Mouse (Mus musculus) ES-E14 (cell line): ENCODE data around the gene Shoc2. TPM values are rescaled to one million over a fixed set of nuclear protein-coding genes. Genes with fewer than 3 reads are reported as not detected.

ENCODE experiments used
- DNase-seq: peaks from one replicate; pipeline ENCODE4 v3.0.0-alpha.2; 2013; ENCODE audit warnings: low read depth, low spot score
- H3K27ac ChIP-seq: 2 replicates; pipeline ENCODE4 v1.5.1; 2012; ENCODE audit warnings: low read depth, mild to moderate bottlenecking, low read length, moderate library complexity, mixed read lengths; ENCODE audit not compliant: poor library complexity, insufficient read depth, severe bottlenecking
- H3K36me3 ChIP-seq: 2 replicates; pipeline ENCODE4 v1.6.1; 2012; ENCODE audit warnings: mild to moderate bottlenecking, low read length, moderate library complexity, mixed read lengths; ENCODE audit not compliant: control insufficient read depth, poor library complexity, insufficient read depth, severe bottlenecking
- H3K4me1 ChIP-seq, 2 experiments: fragments of 150-350 bp in 1 of 2; sonication (generic) in 1 of 2; 2 replicates each; pipeline ENCODE4 v1.6.1; 2012; ENCODE audit warnings: low read length in 2 of 2, mild to moderate bottlenecking in 1 of 2, mixed read lengths in 1 of 2; ENCODE audit not compliant: control insufficient read depth in 2 of 2, insufficient read depth in 2 of 2, poor library complexity in 1 of 2
- H3K4me3 ChIP-seq, 2 experiments: fragments of 150-350 bp in 1 of 2; sonication (generic) in 1 of 2; 2 replicates each; pipeline ENCODE4 v1.5.1; 2012; ENCODE audit warnings: low read length in 2 of 2, low read depth in 1 of 2, mild to moderate bottlenecking in 1 of 2, mixed read lengths in 1 of 2; ENCODE audit not compliant: insufficient read depth in 1 of 2, poor library complexity in 1 of 2, severe bottlenecking in 1 of 2
- H3K9ac ChIP-seq: 2 replicates; pipeline ENCODE4 v1.6.1; 2012; ENCODE audit warnings: low read depth, mild to moderate bottlenecking, low read length, mixed read lengths; ENCODE audit not compliant: poor library complexity, insufficient read depth, severe bottlenecking
- H3K9me3 ChIP-seq: fragments of 150-350 bp; sonication (generic); 2 replicates; pipeline ENCODE4 v1.6.1; 2012; ENCODE audit warnings: low read depth, mild to moderate bottlenecking, low read length; ENCODE audit not compliant: control insufficient read depth, insufficient read depth
- CHD2 ChIP-seq: IDR thresholded peaks from 2 replicates; pipeline ENCODE4 v1.6.1; 2014; ENCODE audit warnings: mild to moderate bottlenecking, low read depth, low read length, inconsistent platforms
- HCFC1 ChIP-seq: IDR thresholded peaks from 2 replicates; pipeline ENCODE4 v1.6.1; 2012; ENCODE audit warnings: low read length, inconsistent platforms, borderline replicate concordance; ENCODE audit not compliant: insufficient read depth
- MAFK ChIP-seq: IDR thresholded peaks from 2 replicates; pipeline ENCODE4 v1.6.1; 2014; ENCODE audit warnings: mild to moderate bottlenecking, low read depth, low read length, inconsistent platforms; ENCODE audit not compliant: insufficient read depth
- ZC3H11A ChIP-seq: IDR thresholded peaks from 2 replicates; pipeline ENCODE4 v1.6.1; 2012; ENCODE audit warnings: low read depth, mild to moderate bottlenecking, inconsistent platforms, low read length, borderline replicate concordance
- ZNF384 ChIP-seq: IDR thresholded peaks from 2 replicates; pipeline ENCODE4 v1.6.1; 2012; ENCODE audit warnings: low read depth, low read length, inconsistent platforms
- in situ Hi-C, 2 experiments: fragments of 600-800 bp; cut with MboI; formaldehyde crosslinking; loops; one replicate each; pipeline ENCODE4 v1.15.1; 2025; ENCODE audit warnings: low sequenced_read_pairs in 2 of 2, inconsistent platforms in 1 of 2; ENCODE audit not compliant: unreplicated experiment in 2 of 2
- total RNA-seq: library from RNA; depleted of rRNA; stranded (reverse); fragments of 300-350 nt; gene quantifications from 2 replicates; pipeline ENCODE4 v1.2.3, GENCODE M21; 2012; rRNA removed

Shoc2 gene
- total RNA-seq, 1 experiment, result 26.6 TPM

GRCm38 (mm10) chr19:54076362-54077349 lies 132.6 kb downstream of the Shoc2 start:
- Histone ChIP-seq H3K4me3 (no peak overlapping the region), H3K9ac (no peak overlapping the region), H3K9me3 (no peaks in the 10 kb centered on the region), H3K27ac (no peak overlapping the region), H3K4me1 (no peaks in the 10 kb centered on the region; a peak in 1 of 4 replicates), H3K36me3 (no peaks in the 10 kb centered on the region)
- in situ Hi-C loops, result no loop called here
- TF ChIP-seq HCFC1 (no peak), MAFK (no peak), CHD2 (no peak), ZC3H11A (no peak), ZNF384 (no peak)
- no peak for DNase-seq

- Histone ChIP-seq H3K36me3 (no peaks in the 10 kb centered on the region), H3K27ac (no peak overlapping the region), H3K9ac (no peak overlapping the region), H3K4me3 (no peak overlapping the region), H3K4me1 (no peaks in the 10 kb centered on the region; a peak in 1 of 4 replicates), H3K9me3 (no peaks in the 10 kb centered on the region)
- DNase-seq, result no peak
- in situ Hi-C loops, result no loop called here
- no peak for TF ChIP-seq HCFC1
- no peak for TF ChIP-seq MAFK
- TF ChIP-seq CHD2, result no peak
- TF ChIP-seq ZNF384, result no peak
- no peak for TF ChIP-seq ZC3H11A
Measured at GRCm38 (mm10) chr19:54081303-54081702, 137.2 kb downstream of the Shoc2 start.

DNA sequence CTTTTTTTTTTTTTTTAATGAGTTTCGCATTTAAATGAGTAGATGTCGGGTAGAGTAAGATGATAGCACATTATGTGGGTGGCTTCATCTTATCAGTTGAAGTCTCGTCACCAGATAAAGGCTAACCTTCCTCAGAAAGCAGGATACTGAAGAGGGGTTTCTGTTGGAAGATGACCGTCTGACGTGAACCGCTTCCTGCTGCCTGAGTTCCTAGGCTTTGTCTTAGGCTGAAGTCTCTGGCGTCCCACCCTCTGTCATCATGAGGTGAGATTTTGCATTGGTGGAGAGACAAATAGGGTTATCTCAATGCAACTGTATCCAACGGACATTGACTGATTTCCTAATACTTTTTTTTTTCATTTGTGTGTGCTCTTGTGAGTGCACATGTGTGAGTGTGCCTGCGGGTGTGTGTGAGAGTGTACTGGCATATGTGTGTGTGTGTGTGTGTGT lies 137.6 kb downstream of the Shoc2 start:
- Histone ChIP-seq H3K4me3 (no peak overlapping the region), H3K9ac (no peak overlapping the region), H3K9me3 (no peaks in the 10 kb centered on the region), H3K36me3 (no peaks in the 10 kb centered on the region), H3K4me1 (no peaks in the 10 kb centered on the region; a peak in 1 of 4 replicates), H3K27ac (no peak overlapping the region)
- TF ChIP-seq ZNF384, result no peak
- TF ChIP-seq ZC3H11A, result no peak
- TF ChIP-seq MAFK, result no peak
- no peak for TF ChIP-seq HCFC1
- no peak for TF ChIP-seq CHD2
- in situ Hi-C loops, result no loop called here
- DNase-seq, result no peak

Other genes starting within 250 kb of the Shoc2 start
- gene Pdcd4, start 52.1 kb upstream of the Shoc2 start, total RNA-seq, result 8.6 and 13.4 TPM in 2 replicates
- 11.8 and 21.9 TPM in 2 replicates for gene Bbip1, start 321 bp downstream of the Shoc2 start, total RNA-seq
- 0.58 and 0.76 TPM in 2 replicates for gene Adra2a, start 99.8 kb downstream of the Shoc2 start, total RNA-seq